Mouse (Mus musculus) kidney, embryonic 14.5 days (tissue): Measurements from ENCODE around the gene Mgat4a. TPM values are rescaled to one million over a fixed set of nuclear protein-coding genes. Genes with fewer than 3 reads are reported as not detected.

Experiments used
- ATAC-seq: fragments of 200-750 bp; cut with Nextera tagmentation; 2 replicates; pipeline ENCODE4 v1.8.0; 2017; ENCODE audit warnings: moderate number of reproducible peaks, mild to moderate bottlenecking, moderate TSS enrichment, moderate library complexity; ENCODE audit not compliant: low FRiP score, low TSS enrichment
- H3K27ac ChIP-seq: fragments of 300-500 bp; sonication (generic); 2 replicates; pipeline ENCODE4 v1.5.1; 2014; ENCODE audit warnings: low read depth, mild to moderate bottlenecking, low read length, moderate library complexity, mixed read lengths
- H3K27me3 ChIP-seq: fragments of 300-500 bp; sonication (generic); 2 replicates; pipeline ENCODE4 v1.6.1; 2014; ENCODE audit warnings: mild to moderate bottlenecking, low read length; ENCODE audit not compliant: control insufficient read depth, insufficient read depth
- H3K36me3 ChIP-seq: fragments of 300-500 bp; sonication (generic); 2 replicates; pipeline ENCODE4 v1.6.1; 2014; ENCODE audit warnings: low read length, mixed read lengths; ENCODE audit not compliant: control insufficient read depth, insufficient read depth
- H3K4me1 ChIP-seq: fragments of 300-500 bp; sonication (generic); 2 replicates; pipeline ENCODE4 v1.6.1; 2014; ENCODE audit warnings: low read length, mixed read lengths; ENCODE audit not compliant: control insufficient read depth, insufficient read depth
- H3K4me2 ChIP-seq: fragments of 300-500 bp; sonication (generic); replicated peaks from 2 replicates; pipeline ENCODE4 v1.6.1; 2014; ENCODE audit warnings: low read depth, mild to moderate bottlenecking, low read length
- H3K4me3 ChIP-seq: fragments of 300-500 bp; sonication (generic); 2 replicates; pipeline ENCODE4 v1.5.1; 2014; ENCODE audit warnings: mild to moderate bottlenecking, low read length
- H3K9ac ChIP-seq: fragments of 300-500 bp; sonication (generic); 2 replicates; pipeline ENCODE4 v1.6.1; 2014; ENCODE audit warnings: low read depth, mild to moderate bottlenecking, low read length, moderate library complexity
- H3K9me3 ChIP-seq: fragments of 300-500 bp; sonication (generic); 2 replicates; pipeline ENCODE4 v1.6.1; 2016; ENCODE audit warnings: low read length; ENCODE audit not compliant: control insufficient read depth
- WGBS: fragments of 180-500 bp; shearing (Covaris S2); extraction: QIAGEN DNeasy Blood & Tissue Kit; methylation state at CpG from one replicate; pipeline ENCODE4 v1.1.7; 2014; 5-methylcytosine and 5-hydroxymethylcytosine counted together
- polyA plus RNA-seq: library from polyadenylated mRNA; unstranded; fragments of >200 nt; fragmentation: Nextera tagmentation; extraction: Ambion mirVana; gene quantifications from 2 replicates; pipeline ENCODE4 v1.2.1, GENCODE M21; 2014

The Mgat4a gene
- polyA plus RNA-seq, 1 experiment from 2014 or later: 7.1 TPM

GRCm38 (mm10) chr1:37566344-37566743, 25.5 kb upstream of the Mgat4a start:
- 64% methylated on average over 2 of the region's 2 CpGs for WGBS
- Histone ChIP-seq H3K4me3 (no peak overlapping the region), H3K27me3 (no peaks in the 10 kb centered on the region), H3K36me3 (no peaks in the 10 kb centered on the region), H3K9me3 (no peaks in the 10 kb centered on the region), H3K4me1 (no peaks in the 10 kb centered on the region), H3K9ac (no peak overlapping the region), H3K4me2 (no peak overlapping the region), H3K27ac (no peak overlapping the region)
- ATAC-seq: no peak

GRCm38 (mm10) chr1:37565396-37565795, 24.6 kb upstream of the Mgat4a start:
- Histone ChIP-seq H3K27ac (no peak overlapping the region), H3K27me3 (no peaks in the 10 kb centered on the region), H3K9ac (no peak overlapping the region), H3K4me2 (no peak overlapping the region), H3K4me1 (no peaks in the 10 kb centered on the region), H3K36me3 (no peaks in the 10 kb centered on the region), H3K4me3 (no peak overlapping the region), H3K9me3 (no peaks in the 10 kb centered on the region)
- no peak for ATAC-seq
- 63% methylated on average over 6 of the region's 6 CpGs for WGBS

- Histone ChIP-seq H3K27ac (no peak overlapping the region), H3K4me3 (no peak overlapping the region), H3K9ac (no peak overlapping the region), H3K4me2 (no peak overlapping the region), H3K9me3 (no peaks in the 10 kb centered on the region), H3K27me3 (no peaks in the 10 kb centered on the region), H3K36me3 (no peaks in the 10 kb centered on the region), H3K4me1 (no peaks in the 10 kb centered on the region)
- WGBS: 89% methylated on average over 3 of the region's 3 CpGs
- no peak for ATAC-seq
Observed at GRCm38 (mm10) chr1:37561955-37562354, 21.1 kb upstream of the Mgat4a start.

- Histone ChIP-seq H3K27ac (no peak overlapping the region), H3K9ac (no peak overlapping the region), H3K9me3 (no peaks in the 10 kb centered on the region), H3K4me2 (no peak overlapping the region), H3K4me3 (no peak overlapping the region), H3K36me3 (no peaks in the 10 kb centered on the region), H3K27me3 (no peaks in the 10 kb centered on the region), H3K4me1 (no peaks in the 10 kb centered on the region)
- no peak for ATAC-seq
- 85% methylated on average over 4 of the region's 4 CpGs for WGBS
Observed at GRCm38 (mm10) chr1:37560356-37560755, 19.5 kb upstream of the Mgat4a start.

- no peak overlapping the region for H3K4me3 ChIP-seq
- H3K9ac ChIP-seq: no peak overlapping the region
- H3K27me3 ChIP-seq: no peaks in the 10 kb centered on the region
- H3K4me1 ChIP-seq: no peaks in the 10 kb centered on the region
- WGBS: 81% methylated on average over 7 of the region's 7 CpGs
- H3K27ac ChIP-seq: no peak overlapping the region
- ATAC-seq: no peak
- no peak overlapping the region for H3K4me2 ChIP-seq
- H3K36me3 ChIP-seq: no peaks in the 10 kb centered on the region
- H3K9me3 ChIP-seq: no peaks in the 10 kb centered on the region
Observed at GRCm38 (mm10) chr1:37551986-37552385, 11.2 kb upstream of the Mgat4a start.

- ATAC-seq: no peak
- 88% methylated on average over 8 of the region's 8 CpGs for WGBS
- Histone ChIP-seq H3K9me3 (no peaks in the 10 kb centered on the region), H3K9ac (no peak overlapping the region), H3K27me3 (no peaks in the 10 kb centered on the region), H3K4me2 (no peak overlapping the region), H3K36me3 (no peaks in the 10 kb centered on the region), H3K4me3 (no peak overlapping the region), H3K27ac (no peak overlapping the region), H3K4me1 (no peaks in the 10 kb centered on the region)
Observed at GRCm38 (mm10) chr1:37549501-37549900, 8.7 kb upstream of the Mgat4a start.

GRCm38 (mm10) chr1:37546398-37547051, 5.7 kb upstream of the Mgat4a start:
- no peak overlapping the region for H3K27ac ChIP-seq
- H3K27me3 ChIP-seq: 0 out of 2 replicates have a peak, but pooled peaks cover 7% of the 10 kb centered on the region
- no peak overlapping the region for H3K4me3 ChIP-seq
- ATAC-seq: no peak; the same call in 1 of the 2 replicates
- H3K36me3 ChIP-seq: no peaks in the 10 kb centered on the region
- 63% methylated on average over 11 of the region's 11 CpGs for WGBS
- H3K4me2 ChIP-seq: no peak overlapping the region
- H3K9me3 ChIP-seq: no peaks in the 10 kb centered on the region
- H3K9ac ChIP-seq: no peak overlapping the region
- no peaks in the 10 kb centered on the region for H3K4me1 ChIP-seq

- no peaks in the 10 kb centered on the region for H3K4me1 ChIP-seq
- WGBS: 18% methylated on average over 9 of the region's 9 CpGs
- ATAC-seq: no peak
- H3K36me3 ChIP-seq: no peaks in the 10 kb centered on the region
- H3K27ac ChIP-seq: no peak overlapping the region
- H3K9ac ChIP-seq: no peak overlapping the region
- H3K27me3 ChIP-seq: peaks cover 7% of the 10 kb centered on the region; the same call in 1 of the 2 replicates
- no peak overlapping the region for H3K4me3 ChIP-seq
- no peaks in the 10 kb centered on the region for H3K9me3 ChIP-seq
- H3K4me2 ChIP-seq: no peak overlapping the region
Observed at GRCm38 (mm10) chr1:37544251-37544650, 3.4 kb upstream of the Mgat4a start.

GRCm38 (mm10) chr1:37543057-37543456, 2.2 kb upstream of the Mgat4a start:
- Histone ChIP-seq H3K4me3 (no peak overlapping the region), H3K4me1 (no peaks in the 10 kb centered on the region), H3K4me2 (no peak overlapping the region), H3K9ac (no peak overlapping the region), H3K9me3 (no peaks in the 10 kb centered on the region), H3K27ac (no peak overlapping the region), H3K36me3 (no peaks in the 10 kb centered on the region), H3K27me3 (peaks cover 7% of the 10 kb centered on the region; the same call in 1 of the 2 replicates)
- ATAC-seq: no peak
- WGBS: 56% methylated on average over 1 of the region's 1 CpGs
